Mouse (Mus musculus) activated CD4-positive, CD25-positive, alpha-beta regulatory T cell, adult 4 months (primary cell): ENCODE data around the gene Gm13199. TPM values are rescaled to one million over a fixed set of nuclear protein-coding genes. Genes with fewer than 3 reads are reported as not detected.
A peak's percentile ranks its signal among the peaks of the same experiment; 100 is the strongest.

Experiments
- ATAC-seq: one replicate; pipeline ENCODE4 v1.8.0; 2017
- polyA plus RNA-seq, 2 experiments: library from polyadenylated mRNA; unstranded; fragments of 100-300 nt; shearing (Covaris generic); gene quantifications; one replicate each; pipeline ENCODE4 v1.2.1; 2017

Gene Gm13199
- 1 to 10 TPM in 1 of 2 experiments, under 1 TPM in 1; 0.97 to 1.0 TPM for polyA plus RNA-seq

DNA sequence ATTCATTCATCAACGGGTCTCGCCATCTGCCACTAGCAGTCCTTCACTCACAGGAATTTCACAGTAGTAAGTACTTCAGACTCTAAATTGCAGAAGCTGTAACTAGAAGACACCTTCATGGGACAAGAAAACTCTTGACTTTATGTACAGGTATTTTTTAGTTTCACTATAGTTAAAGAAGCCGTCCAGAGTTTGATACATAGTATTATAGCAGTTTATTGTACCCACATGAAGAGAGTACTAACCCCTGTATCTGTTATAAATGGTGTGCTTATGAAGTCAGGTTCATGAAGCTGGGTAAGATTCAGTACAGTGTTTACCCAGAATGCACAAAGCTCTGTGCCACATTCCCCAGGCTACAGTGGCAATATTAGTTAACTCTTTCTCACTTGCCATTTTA is at the start of gene Gm13199:
Gene Gm13199, minus strand, starts transcription at position 101 of the 400 bp plus-strand sequence.
- no peak for ATAC-seq

DNA sequence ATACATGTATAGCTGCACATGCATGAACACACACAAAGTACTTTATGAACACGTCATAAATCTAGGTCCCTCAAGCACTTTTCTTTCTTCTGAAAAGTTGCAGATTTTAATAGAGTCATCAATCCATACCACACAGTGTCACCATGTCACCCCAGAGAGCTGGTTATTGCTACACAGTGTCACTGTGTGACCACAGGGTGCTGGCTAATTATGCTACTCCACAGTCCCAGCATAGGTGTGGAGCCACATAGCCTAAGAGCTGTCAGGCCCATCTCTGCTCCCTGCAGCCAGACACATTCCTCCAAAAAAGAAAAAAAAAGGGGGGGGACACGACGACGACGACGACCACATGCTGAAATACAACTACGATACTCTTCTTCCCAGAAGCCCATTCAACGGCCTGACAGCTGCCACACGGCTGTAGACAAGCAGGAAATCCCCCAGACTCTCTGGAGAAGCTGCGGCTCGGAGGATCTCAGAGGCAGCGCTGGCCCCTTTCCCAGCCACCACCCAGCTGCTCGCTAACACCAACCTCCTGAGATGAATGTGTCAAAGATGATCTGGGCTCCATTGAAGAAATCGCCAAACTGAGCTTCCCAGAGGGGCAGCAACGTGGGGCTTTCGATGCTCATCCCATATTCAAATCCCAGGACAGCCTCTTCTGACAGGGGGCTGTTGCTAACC is 48.7 kb upstream of the Gm13199 start:
- ATAC-seq, result no peak

DNA sequence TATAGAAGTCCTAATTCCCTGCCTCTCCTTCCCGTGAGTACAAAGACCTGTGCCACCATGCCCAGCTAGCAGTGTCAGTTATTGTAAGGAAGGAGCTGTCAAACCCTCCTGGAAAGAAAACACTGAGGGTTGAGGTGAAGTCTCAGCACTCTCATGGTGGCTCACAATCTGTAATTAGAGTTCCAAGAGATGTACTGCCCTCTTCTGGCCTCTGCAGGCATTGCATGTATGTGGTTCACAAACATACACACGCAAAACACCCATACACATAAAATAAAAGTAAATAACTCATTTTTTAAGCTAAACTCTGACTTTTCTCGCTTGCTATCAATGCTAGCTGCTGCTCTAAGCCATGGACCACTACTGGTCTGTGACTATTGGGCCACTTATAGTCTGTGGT is 43.9 kb upstream of the Gm13199 start:
- peak; percentile 71 for ATAC-seq

DNA sequence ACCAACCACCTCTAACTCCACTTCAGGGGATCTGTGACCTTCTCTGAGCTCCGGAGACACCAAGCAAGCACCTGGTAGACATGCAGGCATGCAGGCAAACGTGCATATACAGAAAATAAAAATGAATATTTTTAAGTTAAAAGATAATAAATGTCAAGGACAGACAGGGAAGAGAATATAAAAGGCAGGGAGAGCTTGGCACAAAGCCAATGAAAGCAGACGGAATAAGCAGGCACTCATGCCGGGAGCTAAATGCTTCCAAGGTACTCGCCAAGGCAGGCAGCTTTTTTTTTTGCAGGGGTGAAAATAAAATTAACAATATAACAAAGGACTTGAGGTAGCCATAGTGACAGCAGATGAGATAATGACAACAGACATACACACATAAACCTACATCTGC is 43.4 kb upstream of the Gm13199 start:
- ATAC-seq, result no peak

DNA sequence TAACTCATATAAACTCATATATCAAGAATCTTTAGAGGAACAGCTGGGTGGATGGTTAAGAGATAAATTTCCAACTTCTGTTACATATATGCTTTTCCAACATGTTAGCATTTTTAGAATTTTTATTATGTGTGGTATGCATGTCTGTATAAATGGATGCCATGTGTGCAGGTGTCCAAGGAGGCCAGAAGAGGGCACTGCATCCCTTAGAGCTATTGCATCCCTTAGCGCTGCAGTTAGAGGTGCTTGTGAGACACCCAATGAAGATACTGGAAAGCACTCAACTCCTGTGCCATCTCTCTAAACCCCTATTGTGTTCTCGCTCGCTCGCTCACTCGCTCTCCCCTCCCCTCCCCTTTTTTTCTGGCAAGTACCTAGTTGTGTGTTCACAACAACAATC is 37.4 kb upstream of the Gm13199 start:
- ATAC-seq, result no peak

DNA sequence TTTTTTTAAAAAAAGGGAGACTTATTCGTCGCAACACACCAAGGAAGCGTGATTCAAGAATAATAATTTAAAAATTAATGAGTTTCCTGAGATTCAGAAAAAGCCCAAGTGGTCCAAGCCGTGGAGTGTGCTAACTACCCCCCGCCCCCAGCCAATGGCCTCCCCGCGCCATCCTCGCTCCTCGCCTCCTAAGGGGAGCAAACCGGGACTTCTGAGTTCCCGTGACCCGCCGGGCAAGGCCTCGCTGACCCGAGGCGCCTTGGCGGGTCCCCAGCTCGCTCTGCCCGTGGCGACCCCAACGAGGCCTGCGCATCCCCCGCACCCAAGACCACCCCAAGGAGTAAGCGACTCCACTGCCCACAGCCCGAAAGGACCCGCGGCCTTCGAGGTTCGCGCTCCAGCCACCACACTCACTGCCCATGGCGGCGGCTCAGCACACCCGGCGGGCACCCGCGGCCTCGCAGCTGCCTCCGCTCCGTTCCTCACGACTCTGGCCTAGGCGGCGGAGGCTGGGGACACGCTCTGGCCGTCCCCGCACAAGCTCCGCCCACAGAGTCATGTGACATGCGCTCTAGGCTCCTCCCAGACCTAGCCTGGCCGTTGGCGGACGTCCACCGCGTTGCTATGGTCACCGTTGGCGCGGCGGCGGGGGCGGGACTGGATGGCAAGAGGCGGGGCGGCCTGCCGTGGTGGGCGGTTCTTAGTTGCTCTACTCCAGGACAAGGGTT is 32.3 kb upstream of the Gm13199 start, which contains the start of gene Sec61a2:
Gene Sec61a2, minus strand, starts transcription at position 590 of the 728 bp plus-strand sequence.
- ATAC-seq, result peak; percentile 99

DNA sequence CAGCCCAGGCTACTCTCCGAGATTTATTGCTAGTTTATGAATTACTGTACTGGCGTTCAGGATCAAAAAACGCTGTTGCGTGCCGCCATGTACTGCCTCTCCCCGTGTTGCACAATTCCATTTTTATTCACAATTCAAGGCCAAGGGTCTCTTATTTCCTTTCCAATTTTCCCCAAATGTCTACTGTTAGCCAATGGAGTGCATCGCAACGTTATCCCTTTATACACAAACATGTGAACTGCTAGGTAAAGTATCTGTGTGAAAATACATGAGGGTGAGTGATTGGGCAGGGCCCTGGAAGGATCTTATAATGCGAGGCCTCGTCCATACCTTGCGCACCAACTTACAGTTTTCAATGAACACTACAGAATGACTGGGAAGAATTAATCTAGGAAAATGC is 31.6 kb upstream of the Gm13199 start:
- ATAC-seq, result no peak

DNA sequence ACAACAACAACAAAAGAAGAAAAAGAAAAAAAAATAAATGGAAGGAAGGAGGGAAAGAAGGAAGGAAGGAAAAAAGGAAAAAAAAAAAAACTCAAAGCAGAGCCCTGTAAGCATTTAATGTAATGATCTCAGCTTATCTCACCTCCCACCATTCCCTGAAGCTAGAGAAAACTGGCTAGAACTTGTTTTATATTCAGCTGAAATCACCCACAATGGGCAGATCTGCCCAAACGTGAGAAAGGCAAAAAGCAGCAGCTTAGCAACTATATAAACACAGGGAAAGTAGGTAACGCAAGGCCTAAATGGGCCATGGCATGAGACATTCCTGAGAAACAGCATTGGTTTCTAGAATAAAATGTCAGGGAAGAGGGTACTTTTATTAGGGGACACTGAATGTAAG is 26.7 kb upstream of the Gm13199 start:
- ATAC-seq, result no peak

DNA sequence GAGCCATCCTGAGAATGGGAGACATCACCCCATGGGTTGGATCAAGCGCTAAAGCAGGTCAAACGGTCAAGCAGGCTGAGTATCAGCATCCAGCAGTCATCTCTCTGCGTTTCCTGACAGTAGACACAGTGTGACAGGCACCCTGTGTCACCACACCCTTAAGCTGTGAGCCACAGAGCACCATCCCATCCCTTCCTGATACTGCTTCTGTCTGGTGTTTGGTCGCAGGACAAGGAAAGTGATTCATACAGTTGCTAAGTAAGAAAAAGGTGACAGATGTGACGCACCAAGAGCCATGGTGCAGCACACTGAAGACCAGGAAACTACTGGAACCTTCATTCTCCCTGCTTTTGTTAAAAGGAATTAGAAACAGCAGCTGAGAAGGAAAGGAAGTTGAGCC is 26.1 kb upstream of the Gm13199 start:
- ATAC-seq, result no peak

DNA sequence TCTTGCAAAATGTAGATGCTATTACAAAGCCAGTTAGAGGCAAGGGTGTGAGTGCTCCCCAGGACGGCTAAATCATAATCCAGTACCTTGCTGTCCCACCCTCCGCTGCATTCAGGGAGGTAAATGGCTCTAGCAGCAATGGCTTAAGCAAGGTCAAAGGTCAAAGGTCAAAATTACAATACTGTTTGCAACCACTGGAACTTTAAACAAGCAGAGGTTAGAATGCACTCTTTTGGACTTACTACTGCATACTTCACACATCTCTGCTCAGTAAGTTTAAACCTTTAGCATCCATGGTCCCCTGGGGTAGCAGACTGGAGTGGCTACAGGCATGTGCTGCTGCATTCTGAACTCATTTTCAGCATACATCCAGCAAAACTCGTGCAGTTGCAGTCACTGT is 14.7 kb upstream of the Gm13199 start:
- ATAC-seq, result no peak

DNA sequence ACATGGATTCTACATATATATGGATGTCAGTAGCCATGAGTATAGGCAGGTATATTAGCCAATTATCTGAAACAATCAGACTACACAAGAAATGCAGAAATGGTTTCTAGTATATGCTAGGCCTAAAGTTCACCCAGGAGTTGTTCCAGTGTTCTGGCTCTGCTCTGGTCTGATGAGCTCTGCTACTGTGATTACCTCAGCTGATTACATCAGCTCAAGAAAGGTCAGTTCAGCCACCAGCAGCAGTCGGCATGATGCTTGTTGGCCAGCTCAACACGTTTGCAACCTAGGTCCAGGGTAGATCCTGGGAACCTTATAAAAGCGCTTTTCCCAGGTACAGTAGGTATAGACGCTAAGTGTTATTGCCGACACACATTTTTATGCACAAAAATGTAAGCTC is 7.0 kb upstream of the Gm13199 start:
- ATAC-seq, result no peak

DNA sequence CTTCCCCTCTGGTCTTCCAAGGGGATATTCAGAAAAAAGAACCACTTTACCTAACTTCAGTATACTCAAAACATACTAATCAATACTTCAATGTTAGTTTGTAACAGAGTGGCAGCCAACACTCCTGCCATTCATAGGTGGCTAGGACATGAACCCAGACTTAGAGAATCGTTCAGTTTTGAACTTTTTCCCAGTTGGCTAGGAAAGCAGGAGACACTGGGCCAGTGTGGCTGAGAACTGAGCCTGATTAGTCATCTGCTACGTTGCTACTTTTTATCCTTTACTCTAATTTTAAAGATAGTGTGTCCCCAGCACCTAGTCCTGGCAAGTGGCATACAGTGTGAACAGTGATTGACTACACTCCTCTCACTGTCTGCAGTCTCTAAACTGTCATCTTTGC is 4.9 kb upstream of the Gm13199 start:
- ATAC-seq, result no peak

DNA sequence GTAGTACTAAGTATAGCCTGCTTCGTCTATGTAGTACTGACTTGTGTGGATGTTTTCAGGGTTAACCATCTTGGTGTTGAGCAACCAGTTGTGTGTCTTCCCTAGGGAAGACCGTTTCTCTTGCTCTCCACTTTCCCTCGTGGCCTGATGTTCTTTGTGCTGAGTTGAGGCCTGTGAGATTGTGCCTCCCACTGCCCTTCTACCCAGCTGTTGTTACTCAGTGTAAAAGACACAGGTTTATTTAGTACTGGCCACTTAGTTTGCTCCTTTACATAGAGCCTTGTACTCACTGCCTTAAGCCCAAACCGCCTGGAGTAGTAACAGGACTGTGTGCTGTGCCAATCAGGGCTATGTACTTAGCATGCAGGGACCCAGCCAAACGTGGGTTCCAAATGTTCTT is 10.9 kb downstream of the Gm13199 start:
- ATAC-seq, result no peak

DNA sequence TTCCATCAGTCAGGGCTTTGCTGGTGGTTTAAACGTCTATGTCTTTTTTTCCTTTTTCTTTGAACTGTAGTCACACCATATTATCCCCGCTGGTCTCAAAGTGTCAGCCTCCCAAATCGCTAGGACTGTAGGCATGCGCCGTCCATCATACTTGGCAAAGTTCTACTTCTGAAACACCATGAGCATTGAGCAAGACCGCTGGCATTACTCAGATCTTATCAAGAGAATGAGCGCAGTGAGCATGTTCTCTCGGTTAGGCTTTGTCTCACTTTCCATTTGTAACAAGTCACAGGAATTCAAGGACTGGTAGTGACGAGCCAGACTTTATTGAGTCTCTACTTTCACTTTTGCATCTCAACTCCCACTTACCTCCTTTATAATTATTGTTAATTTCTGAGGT is 11.6 kb downstream of the Gm13199 start:
- no peak for ATAC-seq

DNA sequence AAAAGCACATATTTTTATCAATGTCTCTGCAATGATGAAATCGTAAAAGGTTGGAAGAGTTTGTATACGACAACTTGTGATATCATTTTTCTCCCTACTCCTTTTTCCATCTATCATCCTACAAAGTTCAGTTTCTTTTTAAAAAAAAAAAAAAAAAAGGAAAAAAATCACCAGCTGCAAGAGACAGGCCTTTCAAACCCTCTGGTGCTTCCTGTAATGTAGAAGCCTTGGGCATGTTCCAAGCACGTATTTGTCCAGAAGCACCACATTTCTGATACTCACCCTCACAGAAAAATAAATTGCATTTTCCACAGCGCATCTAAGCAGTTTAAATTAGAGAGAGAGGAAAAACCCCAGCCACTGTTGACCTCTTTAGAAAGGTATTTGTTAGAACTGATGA is 16.9 kb downstream of the Gm13199 start:
- ATAC-seq, result no peak

DNA sequence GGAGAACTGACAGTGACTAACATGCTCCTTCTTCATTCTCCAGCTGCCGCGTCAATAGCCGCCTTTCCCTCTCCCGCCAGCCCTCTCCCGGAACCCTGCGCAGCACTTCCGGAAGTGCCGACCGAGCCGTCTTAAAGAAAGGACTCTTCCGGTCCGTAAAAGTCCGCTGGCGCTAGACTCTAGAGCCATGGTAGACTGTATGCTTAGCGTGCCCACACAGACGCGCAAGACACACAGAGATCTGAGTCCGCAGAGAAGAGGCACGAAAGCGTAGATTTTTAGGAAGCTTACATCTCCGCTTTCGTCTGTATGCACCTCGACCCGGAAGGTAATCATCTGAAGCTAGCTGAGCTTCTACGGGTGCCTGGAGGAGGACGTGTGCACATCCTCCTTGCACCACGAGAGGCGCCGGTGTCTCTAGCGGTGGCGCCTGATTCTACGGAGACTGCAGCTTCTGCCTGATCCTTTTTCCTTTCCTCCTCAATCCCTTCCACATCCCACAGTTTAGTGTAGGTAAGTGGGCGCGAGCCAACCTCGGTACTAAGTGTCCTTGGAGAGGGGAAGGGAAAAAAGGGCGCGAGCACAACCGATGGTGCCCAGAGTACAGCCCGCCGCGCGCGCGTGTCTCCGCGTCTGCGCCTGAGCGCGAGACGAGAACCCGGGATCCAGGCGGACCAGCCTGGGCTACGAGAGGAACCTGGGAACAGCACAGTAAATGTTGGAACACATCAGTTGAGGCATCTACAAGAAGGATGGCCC is 17.7 kb downstream of the Gm13199 start, which contains the start of the genes Nudt5 and Cdc123:
Gene Nudt5, plus strand, starts transcription at position 147 of the 759 bp plus-strand sequence.
Gene Cdc123, minus strand, starts transcription at position 292 of the 759 bp plus-strand sequence.
- ATAC-seq, result peak; percentile 93

DNA sequence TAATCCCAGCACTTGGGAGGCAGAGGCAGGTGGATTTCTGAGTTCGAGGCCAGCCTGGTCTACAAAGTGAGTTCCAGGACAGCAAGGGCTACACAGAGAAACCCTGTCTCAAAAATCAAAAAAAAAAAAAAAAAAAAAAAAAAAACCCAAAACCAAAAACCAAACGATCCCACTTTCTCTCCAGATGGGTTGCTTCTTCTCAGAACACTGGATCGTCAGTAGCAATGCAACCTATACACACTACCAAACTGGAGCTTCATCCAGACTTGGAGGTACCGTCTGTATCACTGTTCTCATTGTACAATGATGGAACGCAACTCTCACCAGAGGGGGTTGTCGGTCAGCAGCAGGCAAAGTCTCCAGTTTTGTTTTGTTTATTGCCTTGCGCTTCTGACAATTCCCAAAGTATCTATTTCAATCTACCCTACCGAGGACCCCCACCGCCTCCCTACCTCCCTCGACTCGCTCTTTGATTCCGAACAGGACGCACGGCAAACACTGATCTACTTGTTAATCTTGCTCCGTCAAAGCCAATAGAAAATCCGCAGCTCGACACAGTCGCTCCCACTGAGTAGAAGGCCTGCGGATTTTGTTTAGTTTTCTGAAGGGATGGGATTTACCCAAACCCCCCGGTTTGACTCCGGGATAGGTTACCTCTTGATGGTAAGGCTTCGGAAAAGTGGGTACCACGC is 18.4 kb downstream of the Gm13199 start:
- ATAC-seq, result peak; percentile 16

DNA sequence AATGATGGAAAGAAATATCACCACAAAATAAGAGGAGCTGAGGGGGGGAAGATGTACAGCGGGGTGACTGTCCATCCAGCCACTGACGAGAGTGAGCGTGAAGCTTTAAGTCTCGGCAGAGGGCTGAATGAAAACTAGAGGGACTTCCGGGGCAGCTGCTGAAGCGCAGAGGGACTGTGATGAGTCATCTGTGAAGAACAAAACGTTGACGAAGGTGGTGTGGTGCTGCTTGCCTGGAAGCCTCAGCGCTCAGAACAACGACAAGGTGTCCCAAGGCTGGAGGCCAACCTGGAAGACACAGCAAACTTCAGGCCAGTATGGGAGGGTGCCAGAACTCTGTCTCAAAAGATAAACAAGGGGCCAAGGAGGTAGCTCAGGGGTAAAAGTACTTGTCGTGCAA is 21.9 kb downstream of the Gm13199 start:
- no peak for ATAC-seq

DNA sequence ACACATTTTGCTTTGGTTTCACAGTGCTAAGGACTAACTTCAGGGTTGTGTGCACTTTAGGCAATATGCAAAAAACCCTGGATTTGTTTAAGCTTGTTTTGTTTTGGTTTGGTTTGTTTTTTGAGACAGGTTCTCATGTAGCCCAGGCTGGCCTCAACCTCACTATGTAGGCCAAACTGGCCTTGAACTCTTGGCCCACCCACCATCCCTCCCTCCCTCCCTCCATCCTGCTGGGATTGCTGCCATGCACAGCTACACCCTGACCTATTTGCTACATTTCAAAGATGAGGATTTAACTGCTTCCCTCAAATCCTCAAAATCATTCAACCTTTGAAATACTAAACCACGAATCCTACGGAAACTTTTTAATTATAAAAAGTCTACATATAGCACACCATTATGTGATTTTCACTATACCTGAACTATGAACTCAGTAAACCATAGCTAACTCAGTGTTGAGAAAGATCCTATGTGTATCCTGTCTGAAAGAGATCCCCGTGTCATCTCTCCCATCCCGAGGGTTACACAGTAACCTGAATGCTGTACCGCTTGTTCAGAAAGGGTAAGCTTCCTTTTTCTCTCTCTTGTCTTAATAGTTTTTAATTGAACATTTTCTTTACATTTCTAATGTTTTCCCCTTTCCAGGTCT is 37.3 kb downstream of the Gm13199 start:
- ATAC-seq, result no peak

DNA sequence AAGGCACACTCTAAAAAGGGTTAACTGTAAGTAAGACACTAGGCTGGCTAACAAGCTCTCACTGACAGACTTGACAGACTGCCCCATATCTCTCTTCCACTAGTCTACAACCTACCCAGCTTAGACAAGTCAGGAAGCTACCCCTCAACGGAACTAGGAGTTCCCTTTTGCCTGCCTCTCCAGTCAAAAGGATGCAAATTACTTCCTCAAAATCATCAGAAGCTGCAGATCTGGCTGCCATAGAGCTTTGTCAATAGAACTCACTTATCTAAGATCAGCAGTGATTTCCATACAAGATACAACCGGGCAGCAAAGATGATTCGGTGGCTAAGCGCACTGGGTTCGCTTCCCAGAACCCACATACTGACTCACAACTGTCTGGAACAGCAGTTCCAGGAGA is 38.0 kb downstream of the Gm13199 start:
- no peak for ATAC-seq

DNA sequence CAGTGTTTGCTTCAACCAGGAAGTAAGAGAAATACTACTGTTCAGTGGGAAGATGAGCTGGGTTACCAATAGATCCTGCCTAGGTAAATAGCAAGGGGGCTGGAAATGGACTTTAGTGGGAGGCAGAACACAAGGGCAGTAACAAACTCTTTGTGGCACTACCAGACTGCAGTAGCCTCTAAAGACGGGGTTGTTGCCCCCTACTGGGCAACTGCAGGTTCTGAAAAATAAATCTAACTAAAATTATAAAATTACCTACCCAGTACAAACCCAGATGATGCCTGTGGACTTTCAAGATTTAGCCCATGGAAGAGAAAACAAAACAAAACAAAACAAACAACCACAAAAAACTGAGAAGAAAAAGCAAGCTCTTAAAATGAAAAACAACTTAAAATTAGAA is 38.5 kb downstream of the Gm13199 start:
- no peak for ATAC-seq

DNA sequence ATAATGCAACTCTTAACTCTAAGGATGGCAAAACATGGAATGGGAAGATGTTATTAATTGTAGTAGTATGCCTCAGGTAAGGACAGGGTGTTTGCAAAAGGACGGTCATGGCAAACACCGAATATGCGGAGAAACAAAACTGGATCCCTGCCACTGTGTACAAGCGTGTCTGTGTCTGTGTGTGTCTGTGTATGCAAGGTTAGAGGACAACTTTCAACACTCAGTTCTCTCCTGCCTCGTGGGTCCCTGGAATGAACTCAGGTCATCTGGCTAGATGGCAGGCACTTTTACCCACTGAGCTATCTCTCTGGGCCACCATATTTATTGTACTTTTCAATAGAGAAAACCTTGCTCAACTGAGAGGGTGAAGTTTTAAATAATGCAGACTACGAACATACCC is 40.3 kb downstream of the Gm13199 start:
- ATAC-seq, result no peak
